Mouse (Mus musculus): ENCODE measurements at regions not wholly inside any gene's neighbourhood (a gene's known extent, or its start where the extent isn't known, plus 50 kb on each side); places are given as distances from the start of the nearest gene placed in this dataset.
"Not testable (repeated sequence)": the region's sequence is repeated elsewhere in the genome, so short reads cannot be mapped to it uniquely, and the experiment has no call there.

GRCm38 (mm10) chr4:4629251-4629650 lies 163.9 kb downstream of the Impad1 start:
- ChIA-PET CTCF (no interaction called here), POLR2A (no interaction called here)
- ATAC-seq (no peak), DNase-seq (ENCODE audit: low read depth, low spot score) (no peak)
- no peaks in the 10 kb centered on the region for H3K27me3 ChIP-seq
- in situ Hi-C loops (cut with MboI; ENCODE audit: low pct_unique_long_range_greater_than_20kb) = no loop called here
- no peak for TF ChIP-seq CTCF (IDR thresholded peaks at IDR 0.05)

GRCm38 (mm10) chr4:4623840-4624239 lies 169.3 kb downstream of the Impad1 start:
- in situ Hi-C loops (cut with MboI; ENCODE audit: low pct_unique_long_range_greater_than_20kb) = no loop called here
- no peaks in the 10 kb centered on the region for H3K27me3 ChIP-seq
- DNase-seq (ENCODE audit: low read depth, low spot score) (no peak), ATAC-seq (no peak)
- POLR2A ChIA-PET = no interaction called here
- CTCF ChIA-PET = no interaction called here
- TF ChIP-seq CTCF (IDR thresholded peaks at IDR 0.05) = no peak

GRCm38 (mm10) chr4:4620135-4620534 lies 173.0 kb downstream of the Impad1 start:
- DNase-seq (ENCODE audit: low read depth, low spot score); CTCF ChIA-PET; ATAC-seq; in situ Hi-C loops (cut with MboI; ENCODE audit: low pct_unique_long_range_greater_than_20kb); H3K27me3 ChIP-seq; POLR2A ChIA-PET: not testable (repeated sequence)

GRCm38 (mm10) chr4:4614577-4614976 lies 178.6 kb downstream of the Impad1 start:
- TF ChIP-seq CTCF (IDR thresholded peaks at IDR 0.05) = no peak
- in situ Hi-C loops (cut with MboI; ENCODE audit: low pct_unique_long_range_greater_than_20kb) = no loop called here
- DNase-seq (ENCODE audit: low read depth, low spot score) = no peak
- H3K27me3 ChIP-seq = no peaks in the 10 kb centered on the region
- no peak for ATAC-seq
- CTCF ChIA-PET = no interaction called here
- POLR2A ChIA-PET = no interaction called here

Measured in Patski (cell line).